Mouse (Mus musculus) intestine, postnatal 0 days (tissue): ENCODE data around the gene Rrp15. TPM values are rescaled to one million over a fixed set of nuclear protein-coding genes. Genes with fewer than 3 reads are reported as not detected.

Source experiments
- ATAC-seq: fragments of 200-750 bp; cut with Nextera tagmentation; 2 replicates; pipeline ENCODE4 v1.8.0; 2017; ENCODE audit warnings: mild to moderate bottlenecking, moderate TSS enrichment, moderate library complexity
- H3K27ac ChIP-seq: fragments of 300-500 bp; sonication (generic); 2 replicates; pipeline ENCODE4 v1.5.1; 2014; ENCODE audit warnings: mild to moderate bottlenecking, low read depth, low read length, moderate library complexity
- H3K27me3 ChIP-seq: fragments of 300-500 bp; sonication (generic); replicated peaks from 2 replicates; pipeline ENCODE4 v1.6.1; 2014; ENCODE audit warnings: low read length, mixed read lengths; ENCODE audit not compliant: control insufficient read depth, insufficient read depth
- H3K36me3 ChIP-seq: fragments of 300-500 bp; sonication (generic); 2 replicates; pipeline ENCODE4 v1.6.1; 2014; ENCODE audit warnings: mild to moderate bottlenecking, moderate library complexity; ENCODE audit not compliant: control insufficient read depth, insufficient read depth
- H3K4me1 ChIP-seq: fragments of 300-500 bp; sonication (generic); replicated peaks from 2 replicates; pipeline ENCODE4 v1.6.1; 2014; ENCODE audit warnings: antibody characterized with exemption, low read length, mixed read lengths; ENCODE audit not compliant: control insufficient read depth, insufficient read depth
- H3K4me2 ChIP-seq: fragments of 300-500 bp; sonication (generic); replicated peaks from 2 replicates; pipeline ENCODE4 v1.6.1; 2014; ENCODE audit warnings: low read depth, mild to moderate bottlenecking, moderate library complexity
- H3K4me3 ChIP-seq: fragments of 300-500 bp; sonication (generic); 2 replicates; pipeline ENCODE4 v1.5.1; 2014; ENCODE audit warnings: low read depth, low read length
- H3K9ac ChIP-seq: fragments of 300-500 bp; sonication (generic); 2 replicates; pipeline ENCODE4 v1.6.1; 2014; ENCODE audit warnings: mild to moderate bottlenecking, low read depth, low read length
- H3K9me3 ChIP-seq: fragments of 300-500 bp; sonication (generic); 2 replicates; pipeline ENCODE4 v1.6.1; 2016; ENCODE audit warnings: mixed run types; ENCODE audit not compliant: control insufficient read depth
- CTCF ChIP-seq: sonication (generic); IDR thresholded peaks from 2 replicates; pipeline ENCODE4 v1.5.1; 2016; ENCODE audit warnings: low read depth, mild to moderate bottlenecking, control low read depth, antibody characterized with exemption, moderate library complexity
- WGBS: fragments of 180-500 bp; shearing (Covaris S2); extraction: QIAGEN DNeasy Blood & Tissue Kit; methylation state at CpG from one replicate; pipeline ENCODE4 v1.1.7; 2014; 5-methylcytosine and 5-hydroxymethylcytosine counted together
- polyA plus RNA-seq: library from polyadenylated mRNA; unstranded; fragments of >200 nt; fragmentation: Nextera tagmentation; extraction: Ambion mirVana; gene quantifications from 2 replicates; pipeline ENCODE4 v1.2.1, GENCODE M21; 2015

Rrp15 gene
- polyA plus RNA-seq, 1 experiment from 2014 or later, result 21.9 TPM

- 72% methylated on average over 3 of the region's 3 CpGs for WGBS
- Histone ChIP-seq H3K9ac (no peak overlapping the region), H3K9me3 (no peaks in the 10 kb centered on the region), H3K27ac (no peak overlapping the region), H3K4me2 (no peak overlapping the region), H3K4me1 (0 out of 2 replicates have a peak, but pooled peaks cover 5% of the 10 kb centered on the region), H3K4me3 (no peak overlapping the region), H3K27me3 (no peaks in the 10 kb centered on the region), H3K36me3 (no peaks in the 10 kb centered on the region)
- ATAC-seq, result no peak
- TF ChIP-seq CTCF, result no peak
Measured at GRCm38 (mm10) chr1:186684041-186684440, 65.1 kb downstream of the Rrp15 start.

DNA sequence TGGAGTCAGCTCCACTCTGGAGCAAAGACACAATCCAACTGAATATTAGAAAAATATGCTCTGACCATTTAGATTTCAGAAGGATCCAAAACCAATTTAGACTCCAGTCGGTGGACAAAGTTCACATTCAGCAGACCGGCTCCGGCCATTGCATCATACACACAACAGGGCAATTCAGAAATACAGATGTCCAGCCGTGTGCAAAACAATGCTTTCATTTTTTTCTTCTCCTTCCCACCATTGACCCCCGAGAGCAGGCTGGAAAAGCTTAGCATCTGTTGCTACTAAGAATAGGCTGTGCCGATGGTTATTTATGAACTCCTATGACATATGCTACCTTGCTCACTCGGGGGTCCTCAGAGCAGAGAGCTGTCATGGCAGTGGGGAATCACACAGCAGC is 66.6 kb downstream of the Rrp15 start:
- no peak for TF ChIP-seq CTCF
- no peak overlapping the region for H3K4me2 ChIP-seq
- H3K27me3 ChIP-seq, result no peaks in the 10 kb centered on the region
- H3K36me3 ChIP-seq, result no peaks in the 10 kb centered on the region
- 45% methylated on average over 7 of the region's 7 CpGs for WGBS
- no peak for ATAC-seq
- H3K4me3 ChIP-seq, result no peak overlapping the region
- no peaks in the 10 kb centered on the region for H3K9me3 ChIP-seq
- H3K4me1 ChIP-seq, result 0 out of 2 replicates have a peak, but pooled peaks cover 5% of the 10 kb centered on the region
- H3K9ac ChIP-seq, result no peak overlapping the region
- no peak overlapping the region for H3K27ac ChIP-seq

DNA sequence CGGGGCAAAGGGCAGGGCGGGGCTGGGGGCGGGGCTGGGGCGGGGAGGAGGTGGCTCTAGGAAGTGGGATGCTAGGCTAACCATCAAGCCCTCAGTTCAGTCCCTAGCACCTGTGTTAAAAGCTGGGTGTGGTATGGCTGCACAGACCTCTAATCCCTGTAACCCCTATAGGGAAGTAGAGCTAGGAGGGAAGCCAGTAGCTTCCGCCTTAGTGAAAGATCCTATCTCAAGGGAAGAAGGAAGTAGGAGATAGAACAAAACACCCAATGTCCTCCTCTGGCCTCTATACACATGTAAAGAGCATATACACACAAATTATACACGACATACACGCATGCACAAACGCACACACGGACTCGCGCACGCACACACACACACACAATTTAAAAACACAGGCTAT is 71.5 kb downstream of the Rrp15 start:
- H3K27me3 ChIP-seq, result no peaks in the 10 kb centered on the region
- 89% methylated on average over 12 of the region's 12 CpGs for WGBS
- H3K4me3 ChIP-seq, result no peak overlapping the region
- no peak overlapping the region for H3K4me2 ChIP-seq
- no peaks in the 10 kb centered on the region for H3K36me3 ChIP-seq
- no peak for TF ChIP-seq CTCF
- no peak for ATAC-seq
- no peak overlapping the region for H3K27ac ChIP-seq
- H3K4me1 ChIP-seq, result 0 out of 2 replicates have a peak, but pooled peaks cover 4% of the 10 kb centered on the region
- no peak overlapping the region for H3K9ac ChIP-seq
- H3K9me3 ChIP-seq, result no peaks in the 10 kb centered on the region

- 75% methylated on average over 5 of the region's 5 CpGs for WGBS
- Histone ChIP-seq H3K4me3 (no peak overlapping the region), H3K27me3 (no peaks in the 10 kb centered on the region), H3K36me3 (no peaks in the 10 kb centered on the region), H3K9ac (no peak overlapping the region), H3K4me1 (no peaks in the 10 kb centered on the region), H3K27ac (no peak overlapping the region), H3K4me2 (no peak overlapping the region), H3K9me3 (no peaks in the 10 kb centered on the region)
- ATAC-seq, result no peak
- no peak for TF ChIP-seq CTCF
Measured at GRCm38 (mm10) chr1:186676199-186676598, 73.0 kb downstream of the Rrp15 start.

GRCm38 (mm10) chr1:186675263-186675662 is 73.9 kb downstream of the Rrp15 start:
- Histone ChIP-seq H3K9ac (no peak overlapping the region), H3K4me1 (no peaks in the 10 kb centered on the region), H3K27ac (no peak overlapping the region), H3K36me3 (no peaks in the 10 kb centered on the region), H3K4me2 (no peak overlapping the region), H3K4me3 (no peak overlapping the region), H3K9me3 (no peaks in the 10 kb centered on the region), H3K27me3 (no peaks in the 10 kb centered on the region)
- WGBS, result 82% methylated on average over 6 of the region's 6 CpGs
- no peak for ATAC-seq
- no peak for TF ChIP-seq CTCF

- TF ChIP-seq CTCF, result no peak
- Histone ChIP-seq H3K27me3 (no peaks in the 10 kb centered on the region), H3K27ac (no peak overlapping the region), H3K4me1 (no peaks in the 10 kb centered on the region), H3K9me3 (no peaks in the 10 kb centered on the region), H3K4me3 (no peak overlapping the region), H3K9ac (no peak overlapping the region), H3K36me3 (no peaks in the 10 kb centered on the region), H3K4me2 (no peak overlapping the region)
- ATAC-seq, result no peak
- WGBS, result 56% methylated on average over 3 of the region's 3 CpGs
Measured at GRCm38 (mm10) chr1:186674621-186675020, 74.5 kb downstream of the Rrp15 start.

DNA sequence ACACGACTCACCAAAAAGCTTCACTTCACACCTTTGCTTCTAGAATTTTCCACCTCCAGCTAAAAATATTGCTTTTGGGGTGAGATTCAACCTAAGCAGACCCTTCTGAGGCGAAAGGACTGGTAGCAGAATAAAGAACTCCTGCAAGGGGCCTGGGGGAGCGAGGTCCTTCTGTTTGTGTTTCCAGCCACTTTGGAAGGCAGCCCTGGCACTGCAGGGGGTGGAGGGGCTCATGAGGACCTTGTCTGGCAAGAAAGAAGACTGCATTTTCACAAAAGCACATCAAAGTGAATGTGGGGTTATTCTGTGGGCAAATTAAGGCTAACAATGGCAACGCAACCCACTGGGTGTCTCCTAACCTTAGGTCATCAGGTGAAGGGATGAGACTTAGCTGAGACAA is 76.0 kb downstream of the Rrp15 start:
- Histone ChIP-seq H3K9ac (no peak overlapping the region), H3K36me3 (no peaks in the 10 kb centered on the region), H3K27me3 (no peaks in the 10 kb centered on the region), H3K4me3 (no peak overlapping the region), H3K27ac (no peak overlapping the region), H3K4me2 (no peak overlapping the region), H3K4me1 (no peaks in the 10 kb centered on the region), H3K9me3 (no peaks in the 10 kb centered on the region)
- TF ChIP-seq CTCF, result no peak
- ATAC-seq, result no peak
- WGBS, result 85% methylated on average over 4 of the region's 4 CpGs

Other genes with a start within 250 kb of the Rrp15 start
- 7.1 and 7.7 TPM in 2 replicates for gene Tgfb2, start 43.4 kb downstream of the Rrp15 start, polyA plus RNA-seq
- not detected in 2 replicates for gene D1Pas1, start 218.1 kb upstream of the Rrp15 start, polyA plus RNA-seq